Comparison of ENCODE assay signal across 12 mouse cellular contexts in the genomic region with DNA sequence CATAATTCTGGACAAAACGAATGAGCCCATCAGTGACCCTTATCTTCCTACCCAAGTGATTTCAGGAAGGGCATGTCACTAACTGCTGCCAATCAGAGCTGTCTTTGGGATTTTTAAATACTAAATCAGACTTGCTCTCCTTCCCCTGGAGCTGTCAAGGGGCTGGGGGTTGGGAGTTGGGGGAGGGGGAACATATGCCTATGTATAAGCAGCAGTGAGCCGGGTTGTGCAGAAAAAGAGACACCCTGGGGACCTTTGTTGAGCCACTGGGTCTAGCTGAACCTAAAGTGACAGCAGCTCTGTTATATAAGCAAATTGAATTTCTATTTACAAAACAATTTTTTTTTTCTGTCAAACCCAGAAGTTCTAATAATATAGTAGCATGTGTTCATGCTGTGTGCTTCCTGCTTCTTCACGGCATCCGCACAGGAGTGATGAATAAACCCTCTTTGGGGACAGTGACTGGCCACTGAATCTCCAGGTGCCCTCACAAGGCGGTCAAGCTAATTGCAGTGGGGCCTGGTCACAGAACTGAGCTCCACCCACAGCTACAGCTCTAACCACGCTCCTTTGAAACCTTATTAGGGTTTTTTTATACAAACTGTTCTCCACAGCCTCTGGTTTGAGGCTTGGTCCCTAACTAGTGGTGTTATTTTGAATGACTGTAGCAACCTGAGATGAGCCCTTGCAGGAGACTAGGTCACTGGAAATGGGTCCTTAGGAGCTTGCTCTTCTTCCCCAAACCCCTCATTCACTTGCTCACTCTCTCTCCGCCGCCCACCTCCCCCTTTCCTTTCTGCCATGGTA. TPM values are rescaled to one million over a fixed set of nuclear protein-coding genes. Genes with fewer than 3 reads are reported as not detected.
"Had no signal": no experiment of that assay in that cellular context is flagged by ENCODE, and none has a peak within 500 bp of the region (broad histone marks: within the 10 kb centered on the region; RNA-seq: fewer than 3 reads in every experiment).

No protein-coding gene starts in this region.

- DNase-seq: kidney, adult 8-10 months; kidney, postnatal 25 days; liver; liver, embryonic 13.5 days; liver, postnatal 0 days; retina, postnatal 1 day; right cerebral cortex, postnatal 14 days; thymus, postnatal 4 days had no signal

- ATAC-seq: intestine, postnatal 0 days; liver, postnatal 0 days; midbrain, embryonic 15.5 days had no signal

RNA-seq across cellular contexts. Expression of gene Stum, which starts 47.4 kb away (rescaled TPM):
- total RNA-seq: megakaryocyte progenitor cell, adult 5-6 weeks; monocyte, adult 5-6 weeks had no signal
